ENCODE assay signal across 29 mouse cellular contexts in genomic region chr6:22268677-22269076, GRCm38 (mm10). TPM values are rescaled to one million over a fixed set of nuclear protein-coding genes. Genes with fewer than 3 reads are reported as not detected.
"Had no signal": no experiment of that assay in that cellular context is flagged by ENCODE, and none has a peak within 500 bp of the region (broad histone marks: within the 10 kb centered on the region; RNA-seq: fewer than 3 reads in every experiment).

No protein-coding gene starts in this region.

- DNase-seq: cerebellum, adult 9-10 months; cerebellum, adult 9-11 months; cerebellum, postnatal 10 days; cerebellum, postnatal 14 days; cerebellum, postnatal 25 days; cerebellum, postnatal 36 days; embryo, embryonic 11 days; forebrain, postnatal 0 days; gastrocnemius, adult 2 months; gastrocnemius, postnatal 10 days; gastrocnemius, postnatal 14 days; gastrocnemius, postnatal 25 days; gastrocnemius, postnatal 36 days; heart, adult 11 months; heart, adult 18-20 months; heart, adult 2 months had no signal

- H3K9ac ChIP-seq: embryonic facial prominence, embryonic 12.5 days; embryonic facial prominence, embryonic 13.5 days; embryonic facial prominence, embryonic 15.5 days; forebrain, embryonic 12.5 days; forebrain, embryonic 13.5 days; forebrain, embryonic 15.5 days; forebrain, postnatal 0 days had no signal

- ATAC-seq: forebrain, embryonic 13.5 days; forebrain, embryonic 14.5 days; forebrain, embryonic 15.5 days; forebrain, embryonic 16.5 days; forebrain, postnatal 0 days had no signal

- H3K4me3 ChIP-seq: embryonic facial prominence, embryonic 10.5 days; embryonic facial prominence, embryonic 12.5 days; embryonic facial prominence, embryonic 13.5 days; embryonic facial prominence, embryonic 15.5 days; erythroblast, embryonic 14.5 days; forebrain, embryonic 10.5 days; forebrain, embryonic 12.5 days; forebrain, embryonic 13.5 days; forebrain, embryonic 15.5 days; gastrocnemius, adult 2 months; heart, adult 2 months had no signal

- H3K36me3 ChIP-seq: embryonic facial prominence, embryonic 10.5 days; embryonic facial prominence, embryonic 12.5 days; embryonic facial prominence, embryonic 13.5 days; embryonic facial prominence, embryonic 15.5 days; forebrain, embryonic 10.5 days; forebrain, embryonic 12.5 days; forebrain, embryonic 15.5 days had no signal

- H3K9me3 ChIP-seq: embryonic facial prominence, embryonic 10.5 days; embryonic facial prominence, embryonic 12.5 days; embryonic facial prominence, embryonic 13.5 days; embryonic facial prominence, embryonic 15.5 days; forebrain, embryonic 10.5 days; forebrain, embryonic 12.5 days; forebrain, embryonic 13.5 days; forebrain, embryonic 15.5 days had no signal

- H3K4me1 ChIP-seq: embryonic facial prominence, embryonic 10.5 days; embryonic facial prominence, embryonic 13.5 days; embryonic facial prominence, embryonic 15.5 days; forebrain, embryonic 10.5 days; forebrain, embryonic 12.5 days; forebrain, embryonic 13.5 days; forebrain, embryonic 15.5 days had no signal

- H3K27me3 ChIP-seq: embryonic facial prominence, embryonic 12.5 days; embryonic facial prominence, embryonic 13.5 days; embryonic facial prominence, embryonic 15.5 days; forebrain, embryonic 12.5 days; forebrain, embryonic 13.5 days; forebrain, embryonic 15.5 days had no signal

- H3K4me2 ChIP-seq: embryonic facial prominence, embryonic 12.5 days; embryonic facial prominence, embryonic 13.5 days; embryonic facial prominence, embryonic 15.5 days; forebrain, embryonic 12.5 days; forebrain, embryonic 13.5 days; forebrain, embryonic 15.5 days had no signal

- H3K27ac ChIP-seq: embryonic facial prominence, embryonic 10.5 days; embryonic facial prominence, embryonic 12.5 days; embryonic facial prominence, embryonic 13.5 days; embryonic facial prominence, embryonic 15.5 days; forebrain, embryonic 10.5 days; forebrain, embryonic 12.5 days; forebrain, embryonic 13.5 days; forebrain, embryonic 15.5 days; gastrocnemius, adult 2 months; heart, adult 2 months had no signal

RNA-seq across cellular contexts. Expression of gene Wnt16, which starts 19.4 kb away (rescaled TPM):
- total RNA-seq: common myeloid progenitor, adult 5-6 weeks; granulocyte monocyte progenitor cell, adult 5-6 weeks had no signal
- polyA plus RNA-seq: erythroblast, embryonic 14.5 days; forebrain, embryonic 13.5 days had no signal
